Mouse (Mus musculus) liver, embryonic 14.5 days (tissue): ENCODE data around the gene Dync2h1.
"Not testable (repeated sequence)": the region's sequence is repeated elsewhere in the genome, so short reads cannot be mapped to it uniquely, and the experiment has no call there.

ENCODE experiments used
- CTCF ChIP-seq: IDR thresholded peaks from 2 replicates; pipeline ENCODE4 v1.5.1; 2016; ENCODE audit warnings: antibody characterized with exemption, low read depth, control low read depth
- EP300 ChIP-seq: IDR thresholded peaks from 2 replicates; pipeline ENCODE4 v1.6.1; 2016; ENCODE audit warnings: antibody characterized with exemption, low read depth

- TF ChIP-seq CTCF, EP300: not testable (repeated sequence)
These were observed 273.7 kb downstream of the Dync2h1 start for GRCm38 (mm10) chr9:6910537-6910936.
